Mouse (Mus musculus) brain, embryonic 14.5 days (tissue): ENCODE measurements around the gene Arpin.

Source experiments
- CTCF ChIP-seq: fragments of 200-500 bp; IDR thresholded peaks from 2 replicates; pipeline ENCODE4 v1.5.1; 2012; ENCODE audit warnings: inconsistent platforms, mild to moderate bottlenecking, moderate library complexity, borderline replicate concordance; ENCODE audit not compliant: insufficient read depth, insufficient read length; ENCODE audit errors: extremely low read depth
- POLR2A ChIP-seq: fragments of 200-500 bp; IDR thresholded peaks from 2 replicates; pipeline ENCODE4 v1.6.1; 2012; ENCODE audit warnings: mild to moderate bottlenecking, inconsistent platforms, borderline replicate concordance; ENCODE audit not compliant: poor library complexity, insufficient read depth, insufficient read length, severe bottlenecking; ENCODE audit errors: extremely low read depth

GRCm38 (mm10) chr7:79935511-79936205 is 499 bp upstream of the Arpin start:
- no peak for TF ChIP-seq CTCF
- no peak for TF ChIP-seq POLR2A
